Mouse (Mus musculus): Measurements from ENCODE around the gene Atp5mpl.
"Not testable (repeated sequence)": the region's sequence is repeated elsewhere in the genome, so short reads cannot be mapped to it uniquely, and the experiment has no call there.

Atp5mpl gene

DNA sequence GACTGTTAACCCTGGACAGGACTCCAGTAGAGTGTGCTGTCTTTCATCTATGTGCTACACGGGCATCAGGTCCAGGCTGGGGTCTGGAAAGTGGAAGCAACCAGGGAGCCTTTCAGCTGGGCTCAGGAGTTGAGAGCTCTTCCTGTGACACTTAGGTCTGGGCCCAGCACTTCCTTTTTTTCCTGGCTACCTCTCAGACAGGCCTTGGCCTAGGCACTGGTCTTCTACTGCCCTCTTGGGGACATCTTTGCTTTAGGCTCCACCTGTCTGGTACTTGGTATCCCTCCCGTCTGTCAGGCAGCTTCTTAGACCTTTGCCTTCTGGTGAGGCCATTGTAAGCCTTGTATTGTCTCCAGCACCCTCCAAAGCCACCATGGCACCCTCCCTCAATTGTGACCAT lies 20.1 kb downstream of the Atp5mpl start:
- peak; percentile 40 for DNase-seq

DNA sequence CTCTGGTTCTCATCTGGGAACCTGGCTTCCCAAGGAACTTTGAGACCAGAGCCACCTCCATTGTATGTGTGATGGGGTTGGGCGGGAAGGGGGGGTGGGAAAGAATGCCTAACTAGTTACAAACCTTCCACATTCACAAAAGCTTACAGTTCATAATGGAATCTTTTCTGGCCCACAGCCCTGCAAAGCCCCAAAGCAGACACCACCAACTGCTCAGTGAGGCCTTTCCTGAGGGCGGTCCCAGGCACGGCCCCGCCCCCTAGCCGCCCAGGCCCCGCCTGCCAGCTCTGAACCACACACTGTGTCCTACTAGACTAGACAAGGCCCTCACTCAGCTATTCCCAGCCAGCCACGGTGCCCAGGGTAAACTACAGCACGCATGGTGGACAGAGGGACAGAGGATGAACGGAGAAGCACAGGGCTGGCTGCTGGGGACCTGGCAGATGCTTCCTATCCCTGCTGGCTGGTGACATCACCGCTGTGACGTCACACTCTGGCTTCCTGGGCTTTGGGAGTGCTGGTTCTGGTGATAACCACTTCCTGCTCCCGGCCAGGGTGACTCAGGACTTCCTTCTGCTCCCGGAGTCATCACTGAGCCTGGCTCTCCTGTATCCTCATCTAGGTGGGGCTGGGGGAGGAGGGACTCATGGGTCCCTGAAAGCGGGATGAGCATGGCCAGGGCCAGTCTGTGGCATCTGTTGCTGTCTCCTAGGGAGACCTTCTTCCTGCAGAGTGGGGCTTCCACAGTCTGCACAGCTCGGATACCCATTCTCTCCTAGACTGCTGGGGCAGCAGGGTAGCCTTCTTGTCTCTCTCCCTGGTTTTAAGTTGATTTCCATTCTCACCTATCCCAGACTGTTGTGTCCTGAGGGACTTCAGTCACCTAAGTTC lies 20.8 kb downstream of the Atp5mpl start:
- not testable (repeated sequence) for DNase-seq

DNA sequence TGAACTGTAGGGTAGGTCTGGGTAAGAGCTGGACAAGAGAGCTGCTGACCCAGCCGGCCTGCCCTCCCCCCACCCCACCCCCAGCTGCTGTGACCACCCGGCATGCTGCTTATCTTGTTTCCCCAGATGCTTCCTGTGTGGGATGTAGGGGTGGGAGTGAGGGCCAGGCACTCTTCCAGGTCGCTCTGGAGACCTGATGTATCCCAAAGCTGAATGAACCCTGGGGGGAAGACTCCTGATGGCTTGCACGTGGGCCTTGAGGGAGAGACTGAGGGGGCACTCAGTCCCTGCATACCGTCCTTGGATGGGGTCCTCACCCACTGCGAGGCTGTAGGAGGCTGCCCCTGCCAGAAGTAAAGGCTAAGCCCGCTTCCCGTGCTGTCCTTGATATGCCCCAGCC lies 21.7 kb downstream of the Atp5mpl start:
- DNase-seq = no peak

DNA sequence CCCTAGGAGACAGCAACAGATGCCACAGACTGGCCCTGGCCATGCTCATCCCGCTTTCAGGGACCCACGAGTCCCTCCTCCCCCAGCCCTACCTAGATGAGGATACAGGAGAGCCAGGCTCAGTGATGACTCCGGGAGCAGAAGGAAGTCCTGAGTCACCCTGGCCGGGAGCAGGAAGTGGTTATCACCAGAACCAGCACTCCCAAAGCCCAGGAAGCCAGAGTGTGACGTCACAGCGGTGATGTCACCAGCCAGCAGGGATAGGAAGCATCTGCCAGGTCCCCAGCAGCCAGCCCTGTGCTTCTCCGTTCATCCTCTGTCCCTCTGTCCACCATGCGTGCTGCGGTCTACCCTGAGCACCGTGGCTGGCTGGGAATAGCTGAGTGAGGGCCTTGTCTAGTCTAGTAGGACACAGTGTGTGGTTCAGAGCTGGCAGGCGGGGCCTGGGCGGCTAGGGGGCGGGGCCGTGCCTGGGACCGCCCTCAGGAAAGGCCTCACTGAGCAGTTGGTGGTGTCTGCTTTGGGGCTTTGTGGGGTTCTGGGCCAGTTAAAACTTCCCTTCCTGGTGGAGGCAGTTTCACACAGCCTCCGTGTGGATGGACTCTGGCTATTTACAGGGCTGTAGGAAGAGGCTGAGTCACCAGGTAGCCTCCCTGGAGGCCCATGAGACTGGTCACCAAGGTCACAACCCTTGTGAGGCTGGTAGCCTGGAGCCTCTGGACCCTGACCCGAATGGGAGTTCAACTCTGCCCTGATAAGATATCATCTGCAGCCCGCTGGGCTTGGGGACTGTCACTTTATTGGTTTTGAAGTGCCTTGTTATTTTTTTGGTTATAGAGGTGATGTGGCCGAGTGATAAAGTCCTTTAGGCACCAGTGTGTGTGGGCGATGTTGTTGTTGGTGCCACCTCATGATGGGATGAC lies 22.5 kb downstream of the Atp5mpl start:
- DNase-seq = not testable (repeated sequence)

DNA sequence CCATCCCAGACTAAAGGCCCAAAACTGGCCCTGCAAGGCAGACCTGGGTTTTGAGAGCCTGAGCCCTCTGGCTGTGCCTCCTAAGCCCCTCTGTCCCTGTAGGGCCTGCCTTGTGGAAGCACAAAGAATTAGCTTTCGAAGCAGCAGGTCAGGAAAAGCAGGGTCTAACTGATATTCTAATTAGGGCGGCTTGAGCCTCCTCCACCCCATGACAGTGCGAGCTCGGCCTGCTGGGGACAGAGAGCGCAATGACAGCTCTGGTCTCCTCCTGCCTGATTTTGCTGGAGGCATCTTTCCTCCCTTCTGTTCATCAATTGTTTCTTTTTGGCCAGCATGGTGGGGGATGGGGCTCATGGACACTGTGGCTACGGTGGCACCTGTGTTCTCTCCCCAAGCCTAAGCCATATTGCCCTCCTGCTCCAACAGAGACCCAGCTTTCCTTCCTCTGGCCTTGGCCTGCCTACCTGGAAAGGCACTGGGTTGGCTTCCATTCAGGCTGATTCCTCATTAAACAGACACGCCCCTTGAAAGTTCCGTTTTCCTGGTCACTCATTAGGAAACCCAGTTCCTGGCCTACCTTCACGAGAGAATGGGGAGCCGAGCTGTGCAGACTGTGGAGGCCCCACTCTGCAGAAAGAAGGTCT lies 23.2 kb downstream of the Atp5mpl start:
- no peak for DNase-seq

DNA sequence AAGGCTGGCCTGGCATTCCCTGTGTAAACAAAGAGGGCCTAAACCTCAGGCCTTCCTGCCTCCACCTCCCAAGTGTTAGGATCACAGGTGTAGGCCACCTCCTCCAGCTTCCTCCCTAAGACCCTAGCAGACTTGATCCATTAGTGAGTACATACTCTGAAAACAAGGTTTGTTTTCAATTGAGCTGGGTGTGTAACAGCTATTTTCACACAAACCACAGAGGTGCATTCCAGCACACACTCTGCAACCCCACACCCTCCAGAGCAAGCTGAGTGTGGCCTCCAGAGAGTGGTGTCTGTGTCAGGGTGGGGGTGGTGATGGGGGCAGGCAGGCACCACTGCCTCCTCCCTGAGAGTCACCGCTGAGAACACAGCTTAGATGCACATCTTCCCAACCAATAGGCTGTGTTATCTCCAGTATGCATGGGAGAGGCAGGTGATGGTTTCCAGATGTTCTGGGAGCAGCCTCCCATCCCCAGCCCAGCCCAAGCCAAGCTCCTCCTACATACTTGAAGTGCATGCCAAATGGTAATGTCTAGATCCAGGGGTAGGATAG lies 28.1 kb downstream of the Atp5mpl start:
- no peak for DNase-seq

DNA sequence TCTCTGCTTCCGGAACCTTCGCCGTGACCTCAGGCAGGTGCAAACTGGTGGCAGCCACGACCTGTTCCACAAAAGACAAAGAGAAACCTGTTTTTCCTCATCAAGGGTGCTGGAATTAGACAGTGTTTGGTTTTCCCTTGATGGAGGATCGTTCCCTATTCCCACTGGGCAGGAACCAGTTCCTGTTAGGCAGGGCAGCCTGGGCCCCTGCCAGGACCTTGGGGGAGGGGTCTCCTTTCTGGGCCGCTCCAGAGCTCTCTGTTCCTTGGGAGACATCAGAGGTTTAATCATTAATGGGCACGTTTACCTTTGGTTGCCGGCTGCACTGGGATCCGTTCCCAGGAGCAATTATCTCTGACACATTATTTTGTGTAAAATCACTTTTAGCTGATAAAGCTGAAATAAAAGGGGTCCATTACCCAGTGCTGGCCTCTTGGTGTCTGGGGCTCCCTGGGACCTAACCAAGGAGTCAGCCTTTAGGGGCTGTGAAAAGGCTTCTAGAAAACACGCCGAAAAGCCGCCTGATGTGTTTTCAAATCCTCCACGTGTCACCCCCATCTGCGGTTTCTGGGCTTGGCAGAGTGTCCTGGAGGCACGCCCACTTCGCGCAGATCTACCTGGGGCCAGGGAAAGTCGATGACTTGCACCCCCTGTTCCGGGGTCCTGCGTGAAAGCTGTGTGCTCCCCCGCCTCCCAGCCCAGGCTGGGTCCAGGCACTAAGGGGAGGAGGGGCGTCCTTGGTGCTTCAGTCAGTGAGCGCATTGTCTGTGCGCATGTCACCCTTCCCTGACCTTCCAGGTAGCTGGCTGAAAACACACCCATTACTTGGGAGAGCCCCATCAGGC lies 29.8 kb downstream of the Atp5mpl start:
- DNase-seq = no peak

DNA sequence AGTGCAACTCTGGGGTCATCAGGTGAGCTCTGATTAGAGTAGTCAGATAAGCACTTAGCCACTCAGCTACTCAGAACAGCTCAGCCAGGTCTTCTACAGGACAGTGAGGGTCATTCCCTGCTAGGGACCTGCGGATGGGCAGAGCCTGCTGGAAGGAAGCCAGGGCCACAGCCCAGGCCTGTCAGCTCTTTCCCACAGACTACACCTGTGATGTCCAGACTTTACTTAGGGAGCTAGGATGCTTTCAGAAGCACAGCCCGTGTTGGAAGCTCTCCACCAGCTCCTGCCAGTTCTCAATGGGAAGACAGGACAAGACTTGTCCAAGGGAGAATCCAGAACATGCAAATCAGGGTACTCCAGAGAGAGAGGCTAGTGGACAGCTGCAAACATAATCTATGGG lies 32.8 kb downstream of the Atp5mpl start:
- DNase-seq = no peak

DNA sequence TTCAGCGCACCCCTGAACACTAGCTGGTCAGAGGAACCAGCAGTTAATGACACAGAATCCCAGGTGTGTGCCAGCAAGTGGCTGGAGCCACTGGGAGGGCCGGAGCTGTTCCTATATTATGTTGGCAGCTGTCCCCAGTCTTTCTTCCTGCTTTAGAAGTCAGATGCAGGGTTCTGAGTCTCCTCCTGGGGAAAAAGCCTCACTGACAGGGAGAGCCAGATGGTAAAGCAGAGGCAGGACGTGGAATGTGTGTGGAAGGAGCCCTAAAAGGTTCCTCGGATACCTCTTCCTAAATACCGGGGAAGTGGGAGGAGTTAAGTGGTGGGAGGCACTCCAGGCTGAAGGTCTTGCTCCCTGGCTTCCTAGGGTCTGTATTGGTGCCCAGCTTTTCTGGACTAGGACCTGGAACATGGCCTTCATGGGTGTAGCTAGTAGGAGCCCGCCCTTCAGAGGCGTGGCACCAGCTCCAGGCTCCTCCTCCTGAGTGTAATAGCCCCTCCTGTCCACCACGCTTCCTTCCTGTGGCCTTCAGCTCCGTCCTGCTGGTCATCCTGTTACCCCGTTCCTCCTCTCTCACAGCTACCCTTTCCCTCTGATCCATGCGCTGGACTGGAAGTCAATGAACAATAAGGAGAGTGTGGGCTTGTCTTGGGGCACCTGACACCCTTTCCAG lies 33.6 kb downstream of the Atp5mpl start:
- no peak for DNase-seq

DNA sequence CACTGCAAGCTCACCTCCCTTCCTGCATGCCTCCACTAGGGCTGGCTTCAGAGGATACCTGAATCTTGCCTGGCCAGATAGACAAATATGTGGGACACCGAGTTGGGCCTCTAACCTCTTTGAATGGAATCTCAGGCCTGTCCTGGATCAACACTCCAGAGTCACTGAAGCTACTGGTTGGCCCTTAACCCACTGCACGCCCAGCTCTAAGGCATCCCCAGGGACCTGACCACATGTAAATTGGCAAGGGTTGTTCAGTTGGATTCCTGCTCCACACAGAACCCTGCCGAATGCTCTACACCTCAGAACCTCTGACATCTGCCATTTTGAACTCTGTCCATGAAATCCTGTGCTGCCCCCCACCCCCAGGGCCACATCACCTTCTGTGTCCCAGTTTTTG lies 34.3 kb downstream of the Atp5mpl start:
- DNase-seq = no peak

DNA sequence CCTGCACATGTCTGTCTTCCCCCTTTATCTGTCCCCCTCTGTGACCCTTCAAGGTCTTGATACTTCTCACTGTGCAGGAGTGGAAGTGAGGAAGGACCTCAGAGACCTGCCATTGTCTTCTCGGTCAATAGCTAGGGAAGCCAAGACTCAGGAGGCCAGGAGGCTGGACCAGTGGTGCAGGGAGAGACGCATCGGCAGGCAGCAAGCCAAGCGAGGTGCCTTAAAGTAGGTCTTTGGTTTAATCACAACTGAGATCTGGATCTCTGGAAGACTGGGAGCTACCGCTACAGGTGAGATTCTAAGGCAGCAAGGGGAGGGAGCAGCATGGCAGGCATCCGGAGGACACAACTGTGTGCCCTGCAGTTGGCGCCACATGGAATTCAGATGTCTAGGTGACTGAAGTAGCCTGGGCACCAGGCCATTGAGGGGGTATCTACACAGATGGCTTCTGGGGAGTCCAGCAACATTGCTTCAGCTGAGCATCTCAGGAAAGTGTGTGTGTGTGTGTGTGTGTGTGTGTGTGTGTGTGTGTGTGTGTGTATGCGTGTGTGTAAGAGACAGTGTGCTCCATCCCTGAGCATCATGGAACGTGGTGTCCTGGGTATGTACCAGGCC lies 35.3 kb downstream of the Atp5mpl start:
- no peak for DNase-seq

DNA sequence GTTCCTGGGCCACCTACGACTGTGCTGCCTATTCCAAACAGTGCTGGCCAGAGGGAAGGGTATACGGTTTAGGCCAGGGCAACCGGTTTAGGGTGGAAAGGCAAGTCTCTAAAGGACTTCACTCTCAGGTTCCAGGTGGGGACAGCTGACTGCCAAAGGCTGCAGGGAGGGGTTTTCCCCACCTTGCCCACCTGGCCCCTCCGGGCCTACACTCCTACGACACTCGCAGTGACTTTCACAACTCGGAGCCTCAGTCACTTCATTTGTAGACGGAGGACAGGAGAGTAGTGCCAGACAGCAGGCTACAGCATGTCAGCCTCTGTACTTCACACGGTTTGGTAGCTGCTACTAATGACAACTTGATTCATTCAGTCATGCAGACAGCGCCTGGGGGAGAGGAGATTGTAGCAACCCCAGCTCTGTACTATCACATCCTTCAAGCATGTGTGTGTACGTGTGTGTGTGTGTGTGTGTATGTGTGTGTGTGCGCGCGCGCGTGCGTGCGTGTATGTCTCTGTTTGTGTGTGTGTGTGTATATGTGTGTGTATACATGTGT lies 38.3 kb downstream of the Atp5mpl start:
- no peak for DNase-seq

DNA sequence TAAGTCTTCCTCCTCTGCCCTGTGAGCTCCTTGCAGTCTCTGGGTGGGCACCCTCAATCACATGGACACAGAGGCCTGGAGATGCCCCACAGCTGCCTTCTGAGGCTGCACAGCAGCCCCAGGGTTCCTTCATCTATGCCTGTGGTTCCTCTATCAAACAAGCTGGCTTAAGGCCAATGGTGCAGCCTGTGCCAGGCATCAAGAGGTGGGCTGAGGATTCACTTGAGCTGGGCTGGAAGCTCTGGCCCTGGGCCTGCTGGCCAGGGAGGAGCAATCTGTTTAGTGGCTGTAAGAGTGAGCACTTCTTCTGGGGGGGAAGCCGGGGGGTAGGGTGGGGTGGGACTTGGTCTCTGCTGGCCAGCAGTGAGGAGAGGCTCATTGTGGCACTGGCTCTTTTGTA lies 39.4 kb downstream of the Atp5mpl start:
- no peak for DNase-seq

DNA sequence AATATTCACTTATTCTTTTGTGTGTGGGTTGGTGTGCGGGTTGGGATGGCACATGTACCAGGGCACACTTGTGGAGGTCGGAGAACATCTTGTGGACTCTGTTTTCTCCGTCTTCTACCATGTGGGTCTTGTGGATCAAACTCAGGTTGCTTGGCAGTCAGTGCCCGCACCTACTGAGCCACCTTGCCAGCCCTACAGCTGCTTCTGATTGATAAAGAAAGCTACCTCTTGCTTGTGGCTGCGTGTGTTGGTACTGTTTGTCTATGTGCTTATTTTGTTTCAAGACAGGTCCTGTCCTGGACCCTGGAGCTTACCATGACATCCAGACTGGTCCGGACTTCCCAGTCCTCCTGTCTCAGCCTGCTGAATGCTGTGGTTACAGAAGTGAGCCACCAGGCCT lies 43.7 kb downstream of the Atp5mpl start:
- DNase-seq = no peak

DNA sequence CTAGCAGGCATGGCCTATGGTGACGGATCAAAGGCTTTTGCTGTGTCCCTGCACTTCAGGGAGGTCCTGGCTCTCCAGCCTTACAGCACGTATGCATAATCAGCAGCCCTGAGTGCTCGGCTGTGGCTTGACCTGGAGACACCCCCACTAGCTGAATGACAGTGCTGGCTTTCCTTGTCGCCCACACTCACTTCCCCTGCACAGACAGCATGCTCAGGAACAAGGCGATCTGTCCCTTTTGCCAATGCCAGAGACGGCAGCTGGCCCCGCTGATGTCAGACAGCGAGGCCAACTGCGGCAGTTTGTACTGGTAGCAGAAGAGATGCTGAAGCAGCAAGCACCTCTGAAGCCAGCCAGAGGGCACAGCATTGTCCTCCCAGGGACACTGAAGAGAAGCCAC lies 46.7 kb downstream of the Atp5mpl start:
- peak; percentile 85 for DNase-seq

DNA sequence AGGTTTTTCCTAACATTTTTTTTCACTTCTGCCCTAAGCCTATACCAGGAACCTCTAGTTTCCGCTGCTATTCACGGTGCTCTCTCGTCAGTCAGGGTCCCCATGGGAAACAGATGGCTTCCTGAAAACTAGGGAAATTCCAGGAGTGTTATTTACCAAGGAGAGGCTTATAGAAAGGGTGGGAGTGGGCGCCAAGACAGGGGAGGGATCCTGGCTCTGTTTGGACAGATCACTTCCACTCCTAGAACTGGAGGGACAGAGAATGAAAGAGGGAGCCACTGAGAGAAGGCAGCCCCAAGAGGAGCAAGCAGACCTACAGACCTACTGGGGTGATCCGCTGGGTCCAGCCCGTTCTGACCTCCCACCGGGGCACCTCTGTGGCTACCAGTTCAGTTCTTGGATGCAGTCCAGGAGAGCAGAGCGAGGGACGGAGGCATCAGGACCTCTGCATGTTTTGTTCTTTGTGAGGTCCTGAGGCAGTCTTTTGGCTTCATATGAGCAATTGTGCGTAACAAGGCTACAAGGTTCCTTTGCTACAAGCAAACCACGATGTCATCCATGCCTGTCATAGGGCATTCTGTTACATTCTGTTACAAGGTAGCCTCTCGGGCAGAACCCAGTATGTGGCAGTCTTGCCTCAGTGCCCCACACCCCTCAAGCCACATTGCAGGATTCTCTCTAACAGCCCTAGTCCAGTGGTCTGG lies 50.1 kb downstream of the Atp5mpl start:
- no peak for DNase-seq

DNA sequence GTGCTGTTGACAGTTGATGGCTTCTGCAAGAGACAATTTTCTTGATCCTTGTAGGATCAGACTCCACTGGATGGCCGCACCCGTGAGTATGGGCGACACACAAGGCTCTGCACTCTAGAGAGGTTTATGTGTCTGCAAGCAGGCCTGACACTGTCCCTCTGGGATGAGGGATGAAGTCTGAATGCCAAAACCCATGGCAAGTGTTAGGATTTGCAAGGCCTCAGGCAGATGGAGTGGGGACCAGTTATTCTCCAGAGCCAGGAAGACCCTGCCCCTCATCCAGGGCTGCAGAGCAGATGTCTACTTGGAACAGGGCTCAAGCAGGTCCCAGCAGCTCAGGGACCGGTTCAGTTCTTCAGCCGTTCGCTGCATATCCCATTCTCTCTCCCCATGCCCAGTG lies 51.0 kb downstream of the Atp5mpl start:
- DNase-seq = no peak

DNA sequence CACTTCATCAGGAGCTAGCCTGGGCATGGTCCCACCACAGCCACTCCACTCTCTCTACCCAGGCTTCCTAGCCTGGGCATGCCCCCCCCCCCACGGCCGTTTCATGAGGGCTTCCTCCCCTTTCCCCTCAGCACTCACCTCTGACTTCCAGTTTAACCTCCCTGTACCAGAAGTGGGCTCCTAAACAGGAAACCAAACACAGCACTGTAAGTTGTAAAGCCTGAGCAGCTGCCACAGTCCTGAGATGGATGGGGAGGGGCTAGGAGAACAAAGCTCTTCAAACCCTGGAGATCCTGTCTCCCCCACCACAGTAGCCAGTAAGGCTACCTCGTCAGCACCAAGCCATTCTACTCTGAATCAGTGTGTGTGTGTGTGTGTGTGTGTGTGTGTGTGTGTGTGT lies 52.7 kb downstream of the Atp5mpl start:
- DNase-seq = no peak

DNA sequence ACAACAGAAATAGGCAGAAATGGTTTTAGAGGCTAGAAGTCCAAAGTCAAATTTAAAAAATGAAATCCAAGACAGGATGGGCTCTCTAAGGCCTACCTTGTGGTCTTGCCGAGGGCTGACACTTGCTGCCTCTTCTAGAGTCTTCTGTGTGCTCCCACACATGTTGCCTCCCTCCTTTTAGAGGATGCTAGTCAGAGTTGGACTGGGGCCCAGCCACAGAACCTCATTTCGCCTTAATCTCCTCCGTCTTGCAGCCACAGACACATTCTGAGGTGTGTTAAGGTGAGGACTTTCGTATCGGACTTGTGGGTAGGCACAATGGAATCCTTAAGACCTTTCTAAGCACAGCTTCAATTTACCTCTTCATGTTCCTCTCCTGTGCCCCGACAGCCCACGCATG lies 54.0 kb downstream of the Atp5mpl start:
- DNase-seq = no peak

DNA sequence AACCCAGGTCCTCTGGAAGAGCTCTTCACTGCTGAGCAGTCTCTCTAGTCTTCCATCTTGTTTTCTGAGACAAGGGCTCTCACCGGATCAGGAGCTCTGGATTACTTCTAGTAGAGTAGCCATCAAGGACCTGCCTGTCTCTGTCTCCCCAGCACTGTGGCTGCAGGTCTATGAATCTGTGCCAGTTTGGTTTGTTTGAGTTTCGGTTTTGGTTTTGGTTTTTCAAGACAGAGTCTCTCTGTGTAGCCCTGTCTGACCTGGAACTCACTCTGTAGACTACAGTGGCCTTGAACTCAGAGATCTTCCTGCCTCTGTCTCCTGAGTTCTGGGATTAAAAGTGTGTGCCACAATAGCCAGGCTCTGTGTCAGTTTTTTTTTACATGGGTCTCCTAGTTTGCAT lies 55.0 kb downstream of the Atp5mpl start:
- no peak for DNase-seq

All from right cerebral cortex, adult 18-20 months (tissue).